20 mouse cellular contexts compared by ENCODE assay signal in genomic region chr11:119687966-119688365, GRCm38 (mm10).
DNase-seq lines count a peak whose midpoint lies in the region; ATAC-seq lines count a peak whose summit lies in the region.
"Had no signal": no experiment of that assay in that cellular context is flagged by ENCODE, and none has a peak within 500 bp of the region (broad histone marks: within the 10 kb centered on the region; RNA-seq: fewer than 3 reads in every experiment).

No protein-coding gene starts in this region.

- no peaks in the 10 kb centered on the region for H3K27me3 ChIP-seq in kidney, embryonic 14.5 days (ENCODE audit: control insufficient read depth, insufficient read depth, low read length)
- H3K27me3 ChIP-seq in forebrain, embryonic 16.5 days (replicated peaks; ENCODE audit: control insufficient read depth, insufficient read depth, low read length) = no peaks in the 10 kb centered on the region
- H3K27me3 ChIP-seq: CH12.LX; embryonic facial prominence, embryonic 12.5 days; forebrain, embryonic 13.5 days; hindbrain, embryonic 15.5 days; kidney, embryonic 15.5 days; midbrain, embryonic 12.5 days had no signal

- H3K9ac ChIP-seq in kidney, embryonic 14.5 days (ENCODE audit: low read depth, low read length) = no peak overlapping the region
- H3K9ac ChIP-seq in forebrain, embryonic 16.5 days (replicated peaks; ENCODE audit: low read depth, low read length) = no peak overlapping the region
- H3K9ac ChIP-seq: embryonic facial prominence, embryonic 12.5 days; forebrain, embryonic 13.5 days; hindbrain, embryonic 15.5 days; kidney, embryonic 15.5 days; liver, embryonic 14.5 days; midbrain, embryonic 12.5 days had no signal

- no peaks in the 10 kb centered on the region for H3K9me3 ChIP-seq in kidney, embryonic 14.5 days (ENCODE audit: control insufficient read depth, low read length)
- H3K9me3 ChIP-seq in forebrain, embryonic 16.5 days (ENCODE audit: control insufficient read depth, low read length) = no peaks in the 10 kb centered on the region
- H3K9me3 ChIP-seq: embryonic facial prominence, embryonic 12.5 days; forebrain, embryonic 13.5 days; hindbrain, embryonic 15.5 days; kidney, embryonic 15.5 days had no signal

- no peak overlapping the region for H3K4me3 ChIP-seq in kidney, embryonic 14.5 days (ENCODE audit: low read length)
- H3K4me3 ChIP-seq in forebrain, embryonic 16.5 days (replicated peaks; ENCODE audit: low read length) = no peak overlapping the region
- H3K4me3 ChIP-seq: embryonic facial prominence, embryonic 12.5 days; erythroblast, embryonic 14.5 days; forebrain, embryonic 13.5 days; hindbrain, embryonic 15.5 days; kidney, embryonic 15.5 days; midbrain, embryonic 12.5 days had no signal

- H3K4me1 ChIP-seq in kidney, embryonic 14.5 days (ENCODE audit: control insufficient read depth, insufficient read depth, low read length) = peaks cover 18% of the 10 kb centered on the region
- peaks cover 16% of the 10 kb centered on the region for H3K4me1 ChIP-seq in forebrain, embryonic 16.5 days (replicated peaks; ENCODE audit: control insufficient read depth, insufficient read depth, low read length)

- no peaks in the 10 kb centered on the region for H3K36me3 ChIP-seq in kidney, embryonic 14.5 days (ENCODE audit: control insufficient read depth, insufficient read depth, low read length)
- no peaks in the 10 kb centered on the region for H3K36me3 ChIP-seq in forebrain, embryonic 16.5 days (ENCODE audit: control insufficient read depth, insufficient read depth)
- H3K36me3 ChIP-seq: embryonic facial prominence, embryonic 12.5 days; hindbrain, embryonic 15.5 days; kidney, embryonic 15.5 days; midbrain, embryonic 12.5 days had no signal

- no peak overlapping the region for H3K27ac ChIP-seq in kidney, embryonic 14.5 days (ENCODE audit: low read depth, low read length)
- H3K27ac ChIP-seq in forebrain, embryonic 16.5 days (ENCODE audit: low read length) = no peak overlapping the region
- H3K27ac ChIP-seq: embryonic facial prominence, embryonic 12.5 days; forebrain, embryonic 13.5 days; hindbrain, embryonic 15.5 days; kidney, embryonic 15.5 days; liver, embryonic 14.5 days; midbrain, embryonic 12.5 days had no signal

- no peak for ATAC-seq in kidney, embryonic 14.5 days (ENCODE audit: low FRiP score, low TSS enrichment)
- no peak for ATAC-seq in forebrain, embryonic 16.5 days
- ATAC-seq: forebrain, embryonic 13.5 days; intestine, embryonic 16.5 days had no signal

- DNase-seq in cerebellum, adult 11-12 months = peak; percentile 34
- no peak for DNase-seq in cerebellum, adult 9-11 months
- DNase-seq in kidney, postnatal 10 days = peak; percentile 31
- DNase-seq in adrenal gland, postnatal 25 days = peak; percentile 38
- DNase-seq in lung, postnatal 14 days = peak; percentile 32
- DNase-seq: gastrocnemius, postnatal 10 days; heart, adult 18-20 months; heart, postnatal 36 days; retina, postnatal 1 day had no signal

- no peak overlapping the region for H3K4me2 ChIP-seq in kidney, embryonic 14.5 days (replicated peaks; ENCODE audit: low read depth, low read length)
- H3K4me2 ChIP-seq in forebrain, embryonic 16.5 days (ENCODE audit: low read length) = no peak overlapping the region
- H3K4me2 ChIP-seq: embryonic facial prominence, embryonic 12.5 days; forebrain, embryonic 13.5 days; hindbrain, embryonic 15.5 days; kidney, embryonic 15.5 days; midbrain, embryonic 12.5 days had no signal
